Mouse (Mus musculus) myocyte (in vitro differentiated cells): ENCODE results near the gene Camk2d. TPM values are rescaled to one million over a fixed set of nuclear protein-coding genes. Genes with fewer than 3 reads are reported as not detected.

Source experiments
- H3K27me3 ChIP-seq: one replicate; pipeline ENCODE4 v1.6.1; 2011; ENCODE audit not compliant: control insufficient read depth, insufficient read depth, insufficient read length
- H3K36me3 ChIP-seq: one replicate; pipeline ENCODE4 v1.6.1; 2011; ENCODE audit not compliant: control insufficient read depth, insufficient read depth
- H3K4me2 ChIP-seq: one replicate; pipeline ENCODE4 v1.6.1; 2011; ENCODE audit warnings: low read depth, control low read depth
- H3K4me3 ChIP-seq: one replicate; pipeline ENCODE4 v1.5.1; 2011; ENCODE audit warnings: mild to moderate bottlenecking, control low read depth, moderate library complexity
- H3K79me2 ChIP-seq: one replicate; pipeline ENCODE4 v1.6.1; 2011; ENCODE audit not compliant: control insufficient read depth, insufficient read depth
- H3ac ChIP-seq: one replicate; pipeline ENCODE4 v1.6.1; 2011; ENCODE audit not compliant: control insufficient read depth, insufficient read length
- CEBPB ChIP-seq: IDR thresholded peaks from 2 replicates; pipeline ENCODE4 v1.6.1; 2011; ENCODE audit warnings: mild to moderate bottlenecking, moderate library complexity; ENCODE audit not compliant: poor library complexity, insufficient read depth, severe bottlenecking
- E2F4 ChIP-seq: IDR thresholded peaks from one replicate; pipeline ENCODE4 v1.6.1; 2011; ENCODE audit warnings: mild to moderate bottlenecking, control low read depth, moderate library complexity; ENCODE audit not compliant: insufficient read depth
- MAX ChIP-seq: IDR thresholded peaks from one replicate; pipeline ENCODE4 v1.6.1; 2011; ENCODE audit warnings: low read depth, mild to moderate bottlenecking, control low read depth
- MYOD1 ChIP-seq, 3 experiments: IDR thresholded peaks; one replicate each; pipeline ENCODE4 v1.6.1; 2011; ENCODE audit warnings: control low read depth in 2 of 3, low read depth in 2 of 3, mild to moderate bottlenecking in 2 of 3, moderate library complexity in 1 of 3; ENCODE audit not compliant: insufficient read length in 2 of 3, control insufficient read depth in 1 of 3
- MYOG ChIP-seq, 3 experiments: IDR thresholded peaks; one replicate each; pipeline ENCODE4 v1.6.1; 2011; ENCODE audit warnings: control low read depth in 2 of 3, low read depth in 2 of 3, mild to moderate bottlenecking in 2 of 3; ENCODE audit not compliant: insufficient read length in 2 of 3, control insufficient read depth in 1 of 3, insufficient read depth in 1 of 3
- POLR2A ChIP-seq: IDR thresholded peaks from one replicate; pipeline ENCODE4 v1.6.1; 2011; ENCODE audit warnings: low read depth, mild to moderate bottlenecking, control low read depth, moderate library complexity; ENCODE audit not compliant: insufficient read length
- POLR2AphosphoS2 ChIP-seq: IDR thresholded peaks from one replicate; pipeline ENCODE4 v1.6.1; 2011; ENCODE audit warnings: low read depth, control low read depth; ENCODE audit not compliant: insufficient read length
- REST ChIP-seq: IDR thresholded peaks from one replicate; pipeline ENCODE4 v1.6.1; 2011; ENCODE audit warnings: mild to moderate bottlenecking, control low read depth, moderate library complexity; ENCODE audit not compliant: insufficient read depth, insufficient read length
- SRF ChIP-seq: IDR thresholded peaks from one replicate; pipeline ENCODE4 v1.6.1; 2011; ENCODE audit warnings: low read depth; ENCODE audit not compliant: control insufficient read depth, insufficient read length
- TCF12 ChIP-seq: IDR thresholded peaks from one replicate; pipeline ENCODE4 v1.6.1; 2011; ENCODE audit warnings: mild to moderate bottlenecking, control low read depth; ENCODE audit not compliant: poor library complexity, insufficient read depth, severe bottlenecking
- TCF3 ChIP-seq: IDR thresholded peaks from one replicate; pipeline ENCODE4 v1.6.1; 2011; ENCODE audit warnings: low read depth, control low read depth; ENCODE audit not compliant: insufficient read length
- USF1 ChIP-seq: IDR thresholded peaks from one replicate; pipeline ENCODE4 v1.6.1; 2011; ENCODE audit warnings: low read depth, mild to moderate bottlenecking, control low read depth, moderate library complexity
- polyA plus RNA-seq: library from polyadenylated mRNA; unstranded; fragments of >200 nt; fragmentation: generic; extraction: Trizol; gene quantifications from one replicate; pipeline ENCODE4 v1.2.1, GENCODE M21; 2012; ENCODE audit warnings: missing spikeins

Gene Camk2d
- polyA plus RNA-seq, 1 experiment, result 22.1 TPM

DNA sequence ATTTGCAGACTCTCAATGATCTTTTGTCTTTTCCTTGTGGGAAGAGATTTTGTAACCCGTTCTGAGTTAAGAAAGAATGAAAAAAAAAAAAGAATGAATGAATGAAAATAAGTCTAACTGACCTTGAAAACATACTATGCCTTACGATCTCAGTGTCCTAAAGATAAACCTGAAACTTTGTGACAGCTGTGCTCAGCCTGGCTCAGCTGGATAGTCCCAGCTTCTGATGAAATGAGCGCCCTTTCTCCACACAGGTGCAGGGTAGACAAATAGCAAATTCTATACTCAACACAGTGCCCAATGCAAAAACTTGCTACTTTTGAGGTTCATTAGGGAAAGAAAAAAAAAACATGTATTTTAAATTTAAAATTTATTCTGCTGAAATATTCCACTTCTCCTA lies 213.8 kb downstream of the Camk2d start:
- Histone ChIP-seq H3K36me3 (peaks cover 5% of the 10 kb centered on the region), H3K79me2 (no peaks in the 10 kb centered on the region), H3ac (no peak overlapping the region), H3K4me2 (no peak overlapping the region), H3K4me3 (no peak overlapping the region), H3K27me3 (no peaks in the 10 kb centered on the region)
- TF ChIP-seq USF1, result no peak
- TF ChIP-seq TCF3, result no peak
- no peak for TF ChIP-seq MYOD1 (IDR thresholded peaks at IDR 0.05; ENCODE audit: control insufficient read depth in 1 of 3, insufficient read length in 2 of 3, low read depth in 2 of 3)
- no peak for TF ChIP-seq E2F4

DNA sequence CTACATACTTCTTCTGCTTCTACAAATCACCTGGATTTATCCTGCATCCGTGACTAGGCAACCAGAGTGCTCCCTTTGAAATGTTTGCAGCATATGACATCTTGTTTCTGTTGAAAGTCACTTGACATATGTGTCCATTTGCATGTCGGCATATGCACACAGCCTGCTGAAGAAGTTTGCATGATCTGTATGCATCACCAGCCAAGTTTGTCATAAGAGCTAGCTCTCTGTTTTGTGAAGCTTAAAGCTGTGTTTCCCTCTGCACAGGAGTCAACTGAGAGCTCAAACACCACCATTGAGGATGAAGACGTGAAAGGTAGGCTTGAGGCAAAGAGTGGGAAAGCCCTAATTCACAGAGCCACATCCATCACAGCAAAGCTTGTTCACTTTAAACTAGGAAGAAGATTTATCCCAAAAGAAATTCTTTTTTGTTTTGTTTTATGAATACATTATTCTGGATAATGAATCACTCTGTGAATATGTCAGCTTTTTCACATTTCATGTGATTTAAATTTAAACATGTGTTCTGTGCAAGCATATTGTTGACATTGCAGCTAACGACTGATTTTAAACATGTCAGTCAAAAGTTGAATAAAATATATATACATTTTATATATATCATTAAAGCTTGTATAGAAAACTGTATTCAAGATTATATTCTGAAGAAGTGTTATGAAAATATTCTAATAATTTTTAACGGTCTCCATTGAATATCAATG lies 214.4 kb downstream of the Camk2d start:
- Histone ChIP-seq H3K4me2 (no peak overlapping the region), H3K4me3 (no peak overlapping the region), H3K27me3 (no peaks in the 10 kb centered on the region), H3K79me2 (no peaks in the 10 kb centered on the region), H3K36me3 (peaks cover 5% of the 10 kb centered on the region), H3ac (no peak overlapping the region)
- TF ChIP-seq MYOG (IDR thresholded peaks at IDR 0.05; ENCODE audit: control insufficient read depth in 1 of 3, insufficient read depth in 1 of 3, insufficient read length in 2 of 3, low read depth in 2 of 3) (no peak), POLR2A (no peak), SRF (no peak), MYOD1 (IDR thresholded peaks at IDR 0.05; ENCODE audit: control insufficient read depth in 1 of 3, insufficient read length in 2 of 3, low read depth in 2 of 3) (no peak), TCF12 (no peak), MAX (no peak), USF1 (no peak), POLR2AphosphoS2 (no peak), TCF3 (no peak), REST (no peak), E2F4 (no peak), CEBPB (no peak)

DNA sequence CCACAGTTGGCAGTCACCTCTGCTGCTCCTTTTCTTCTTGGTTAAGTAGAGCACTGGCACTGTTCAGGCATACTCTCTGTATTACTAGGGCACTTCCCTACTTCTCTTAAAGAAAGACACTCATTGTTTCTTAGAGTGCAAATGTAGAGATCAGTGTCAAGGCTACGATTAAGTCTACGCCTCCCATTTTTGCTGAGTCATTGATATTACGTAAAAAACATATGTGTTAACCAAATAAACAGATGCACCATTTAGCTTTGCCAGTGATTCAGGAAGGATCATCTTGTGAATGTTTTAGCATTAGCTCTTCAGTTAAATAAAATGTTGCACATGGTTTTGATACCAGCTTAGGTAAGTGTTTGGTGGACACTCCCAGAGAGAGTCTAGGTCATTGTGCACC lies 215.5 kb downstream of the Camk2d start:
- H3K4me3 ChIP-seq, result no peak overlapping the region
- peaks cover 5% of the 10 kb centered on the region for H3K36me3 ChIP-seq
- no peak overlapping the region for H3K4me2 ChIP-seq
- no peaks in the 10 kb centered on the region for H3K79me2 ChIP-seq
- H3ac ChIP-seq, result no peak overlapping the region
- no peaks in the 10 kb centered on the region for H3K27me3 ChIP-seq
- TF ChIP-seq USF1 (no peak), TCF12 (no peak), REST (no peak), CEBPB (0 out of 2 replicates have a peak, but pooled peaks have one; percentile 7), POLR2A (no peak)

DNA sequence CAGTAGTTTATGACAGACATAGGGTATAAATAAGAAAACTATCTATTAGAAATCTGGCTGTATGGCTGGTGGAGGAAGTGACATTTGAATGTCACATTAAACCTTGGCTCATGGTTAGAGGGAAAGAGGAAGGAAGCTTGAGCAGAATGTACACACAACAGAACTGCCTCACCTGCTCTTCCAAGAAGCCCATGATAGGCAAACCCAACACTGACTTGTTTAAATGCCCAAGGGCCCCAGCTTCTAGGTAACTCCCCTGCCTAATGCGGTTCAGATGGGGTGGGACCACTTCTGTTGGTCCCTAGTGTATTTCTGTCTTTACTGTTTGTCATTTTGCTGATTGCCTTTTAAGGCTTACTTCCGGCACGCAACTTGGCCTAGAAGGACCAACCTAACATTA lies 226.3 kb downstream of the Camk2d start:
- no peak overlapping the region for H3K4me3 ChIP-seq
- no peak for TF ChIP-seq TCF3
- TF ChIP-seq SRF, result no peak
- no peak for TF ChIP-seq TCF12
- no peak for TF ChIP-seq USF1
- TF ChIP-seq MYOG (IDR thresholded peaks at IDR 0.05; ENCODE audit: control insufficient read depth in 1 of 3, insufficient read depth in 1 of 3, insufficient read length in 2 of 3, low read depth in 2 of 3), result no peak
- TF ChIP-seq E2F4, result no peak
- no peak for TF ChIP-seq POLR2AphosphoS2
- no peak for TF ChIP-seq MYOD1 (IDR thresholded peaks at IDR 0.05; ENCODE audit: control insufficient read depth in 1 of 3, insufficient read length in 2 of 3, low read depth in 2 of 3)
- no peak for TF ChIP-seq POLR2A
- TF ChIP-seq REST, result no peak
- no peak for TF ChIP-seq CEBPB
- TF ChIP-seq MAX, result no peak
- H3K27me3 ChIP-seq, result no peaks in the 10 kb centered on the region
- H3ac ChIP-seq, result no peak overlapping the region
- no peak overlapping the region for H3K4me2 ChIP-seq
- H3K36me3 ChIP-seq, result no peaks in the 10 kb centered on the region
- no peaks in the 10 kb centered on the region for H3K79me2 ChIP-seq

DNA sequence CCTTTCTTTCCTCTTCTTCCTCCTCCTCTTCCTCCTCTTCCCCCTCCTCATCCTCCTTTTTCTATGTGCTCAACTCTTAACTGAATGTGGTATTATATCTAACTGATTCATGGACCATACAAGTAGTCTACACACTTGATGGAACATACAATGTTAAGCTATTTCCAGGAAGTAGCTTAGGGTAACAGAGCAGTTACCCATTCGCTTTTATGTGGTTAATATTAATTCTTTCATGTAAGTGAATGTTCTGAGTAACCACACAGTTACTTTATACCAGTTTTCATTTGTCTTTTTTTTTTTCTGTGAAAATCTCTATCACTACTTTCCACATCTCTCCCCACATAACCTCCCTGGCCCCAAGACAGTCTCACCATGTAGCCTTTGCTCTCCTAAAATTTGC lies 228.8 kb downstream of the Camk2d start:
- H3K4me2 ChIP-seq, result no peak overlapping the region
- no peaks in the 10 kb centered on the region for H3K79me2 ChIP-seq
- no peak for TF ChIP-seq SRF
- TF ChIP-seq MYOD1 (IDR thresholded peaks at IDR 0.05; ENCODE audit: control insufficient read depth in 1 of 3, insufficient read length in 2 of 3, low read depth in 2 of 3), result no peak
- no peak for TF ChIP-seq E2F4
- no peak for TF ChIP-seq CEBPB
- no peak for TF ChIP-seq POLR2A
- no peak for TF ChIP-seq POLR2AphosphoS2
- TF ChIP-seq MAX, result no peak
- TF ChIP-seq TCF3, result no peak
- no peak for TF ChIP-seq USF1
- TF ChIP-seq TCF12, result no peak
- TF ChIP-seq REST, result no peak
- TF ChIP-seq MYOG (IDR thresholded peaks at IDR 0.05; ENCODE audit: control insufficient read depth in 1 of 3, insufficient read depth in 1 of 3, insufficient read length in 2 of 3, low read depth in 2 of 3), result no peak
- no peak overlapping the region for H3ac ChIP-seq
- no peaks in the 10 kb centered on the region for H3K36me3 ChIP-seq
- no peaks in the 10 kb centered on the region for H3K27me3 ChIP-seq
- H3K4me3 ChIP-seq, result no peak overlapping the region
